Mouse (Mus musculus) thymus, adult 18-20 months (tissue): ENCODE data around the gene 4933425L06Rik.

Source experiments
- DNase-seq, 2 experiments: peaks; one replicate each; pipeline ENCODE4 v3.0.0; 2022; ENCODE audit warnings: mixed read lengths in 2 of 2

The 4933425L06Rik gene

GRCm38 (mm10) chr13:105134397-105134796 is 52.5 kb downstream of the 4933425L06Rik start:
- no peak for DNase-seq

GRCm38 (mm10) chr13:105139881-105140280 is 58.0 kb downstream of the 4933425L06Rik start:
- DNase-seq, result no peak

- no peak for DNase-seq
Observed at GRCm38 (mm10) chr13:105146827-105147226, 64.9 kb downstream of the 4933425L06Rik start.

DNA sequence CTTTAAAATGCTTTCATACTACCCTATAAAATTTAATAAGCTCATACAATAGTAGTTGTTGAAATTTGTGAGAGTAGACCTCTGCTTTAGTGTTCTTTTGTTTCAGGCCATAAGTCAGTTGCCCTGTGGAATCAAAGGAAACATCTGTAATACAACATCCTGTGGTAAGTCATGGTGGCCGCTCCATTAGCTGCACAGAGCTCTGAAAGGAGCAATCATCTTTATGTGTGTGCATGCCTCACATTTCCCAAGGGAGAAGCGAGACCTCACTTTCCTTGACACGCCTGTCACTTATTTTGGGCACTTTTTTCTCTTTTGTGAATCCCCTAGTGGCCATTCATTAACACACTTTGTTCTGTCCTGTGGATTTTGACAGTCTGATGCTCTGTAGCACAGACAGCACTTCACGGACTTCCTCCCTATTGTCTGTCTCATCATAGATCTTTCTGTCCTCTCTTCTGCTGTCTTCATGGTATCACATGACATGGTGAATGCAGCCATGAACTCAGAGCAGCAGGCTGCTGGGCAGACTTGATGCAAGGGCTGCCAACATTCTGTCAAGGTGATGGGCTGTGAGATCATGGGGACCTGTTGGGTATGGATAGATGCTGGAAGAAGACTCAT is 66.0 kb downstream of the 4933425L06Rik start:
- no peak for DNase-seq

DNA sequence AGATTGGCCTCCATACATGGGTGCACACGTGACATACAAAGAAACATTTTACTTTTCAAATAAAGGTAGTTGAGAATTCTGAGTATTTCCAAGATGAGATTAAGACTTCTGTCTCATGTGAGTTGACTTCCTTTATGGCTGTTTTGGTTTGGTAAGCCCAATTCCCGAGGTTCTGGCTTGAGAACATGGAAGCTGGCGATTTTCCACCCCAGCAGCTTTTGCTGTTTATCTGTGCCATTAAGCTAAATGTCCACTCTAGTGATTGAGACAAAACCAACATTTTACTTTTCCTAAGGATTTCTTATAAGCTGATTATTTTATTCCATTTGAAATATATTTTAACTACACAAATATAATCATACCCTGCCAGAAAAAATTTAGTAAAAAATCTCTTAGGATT is 68.1 kb downstream of the 4933425L06Rik start:
- no peak for DNase-seq

DNA sequence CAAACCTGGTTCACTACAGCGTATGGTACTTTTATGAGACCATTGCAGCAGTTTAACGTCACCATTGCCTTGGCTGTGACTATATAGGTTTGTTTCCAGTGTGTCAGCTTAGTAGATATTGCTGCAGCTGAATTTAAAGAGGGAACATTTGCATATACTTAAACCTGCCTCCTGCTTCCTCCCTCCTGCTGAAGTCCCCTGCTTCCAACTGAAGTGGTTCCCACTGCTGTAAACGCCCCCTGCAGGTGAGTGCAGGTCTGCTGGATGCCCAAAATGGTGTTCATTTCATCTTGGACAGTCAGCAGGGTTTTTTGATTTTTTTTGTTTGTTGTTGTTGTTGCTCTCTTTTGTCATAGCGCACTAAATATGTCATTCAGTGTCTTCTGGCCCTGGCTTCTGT is 72.0 kb downstream of the 4933425L06Rik start:
- DNase-seq, result peak in 1 of 2 experiments; percentile 17

GRCm38 (mm10) chr13:105165441-105165840 is 83.5 kb downstream of the 4933425L06Rik start:
- DNase-seq, result no peak
